ENCODE assay signal across 15 mouse cellular contexts in genomic region chr11:33967708-33968107, GRCm38 (mm10). TPM values are rescaled to one million over a fixed set of nuclear protein-coding genes. Genes with fewer than 3 reads are reported as not detected.
"Had no signal": no experiment of that assay in that cellular context is flagged by ENCODE, and none has a peak within 500 bp of the region (broad histone marks: within the 10 kb centered on the region; RNA-seq: fewer than 3 reads in every experiment).

No protein-coding gene starts in this region.

- H3K36me3 ChIP-seq: limb, embryonic 10.5 days; liver, embryonic 13.5 days; lung, embryonic 15.5 days; midbrain, embryonic 15.5 days; neural tube, embryonic 13.5 days had no signal

- ATAC-seq: liver, postnatal 0 days; midbrain, embryonic 15.5 days had no signal

- H3K4me3 ChIP-seq: limb, embryonic 10.5 days; liver, embryonic 13.5 days; lung, embryonic 15.5 days; midbrain, embryonic 15.5 days; neural tube, embryonic 13.5 days had no signal

- H3K9me3 ChIP-seq: limb, embryonic 10.5 days; liver, embryonic 13.5 days; lung, embryonic 15.5 days; midbrain, embryonic 15.5 days; neural tube, embryonic 13.5 days had no signal

- H3K9ac ChIP-seq: liver, embryonic 13.5 days; liver, postnatal 0 days; lung, embryonic 15.5 days; midbrain, embryonic 15.5 days; neural tube, embryonic 13.5 days had no signal

- H3K4me1 ChIP-seq: liver, embryonic 13.5 days; midbrain, embryonic 15.5 days; neural tube, embryonic 13.5 days had no signal

- H3K27me3 ChIP-seq: liver, embryonic 13.5 days; lung, embryonic 15.5 days; midbrain, embryonic 15.5 days; neural tube, embryonic 13.5 days had no signal

- DNase-seq: kidney, adult 11 months; kidney, adult 9 months; kidney, postnatal 10 days; kidney, postnatal 4 days; liver, embryonic 13.5 days; liver, postnatal 0 days; lung, postnatal 14 days; right cerebral cortex, postnatal 14 days had no signal

- H3K27ac ChIP-seq: limb, embryonic 10.5 days; liver, embryonic 13.5 days; lung, embryonic 15.5 days; macrophage; midbrain, embryonic 15.5 days; neural tube, embryonic 13.5 days; stomach, postnatal 0 days had no signal

RNA-seq across cellular contexts. Expression of gene Kcnmb1, which starts 4.9 kb away (rescaled TPM):
- polyA plus RNA-seq: macrophage had no signal

RNA-seq across cellular contexts. Expression of gene Kcnip1, which starts 25.2 kb away (rescaled TPM):
- polyA plus RNA-seq: liver, postnatal 0 days; macrophage; spleen, adult 2 months had no signal
